Mouse (Mus musculus) lung, postnatal 0 days (tissue): ENCODE measurements around the gene Gm44503.

Experiments
- CTCF ChIP-seq: IDR thresholded peaks from 2 replicates; pipeline ENCODE4 v1.5.1; 2016; ENCODE audit warnings: antibody characterized with exemption, mild to moderate bottlenecking
- EP300 ChIP-seq: IDR thresholded peaks from 2 replicates; pipeline ENCODE4 v1.6.1; 2016; ENCODE audit warnings: antibody characterized with exemption, mild to moderate bottlenecking, control low read depth

DNA sequence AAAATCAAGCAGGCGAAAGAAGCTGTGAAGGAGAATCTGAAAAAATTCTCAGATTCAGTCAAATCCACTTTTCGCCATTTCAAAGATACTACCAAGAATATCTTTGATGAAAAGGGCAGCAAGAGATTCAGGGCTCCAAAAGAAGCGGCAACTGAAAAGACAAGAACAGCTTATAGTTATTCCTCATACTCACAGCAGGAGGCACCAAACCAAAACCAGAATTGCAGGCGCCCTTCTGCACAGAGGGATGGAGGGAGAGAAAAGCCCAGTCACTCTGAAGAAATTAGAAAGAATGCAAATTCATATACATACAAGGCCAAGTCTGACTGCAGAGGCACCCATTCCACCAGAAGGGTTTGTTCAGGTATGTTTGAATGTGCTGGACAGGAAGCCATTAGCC is 54.0 kb downstream of the Gm44503 start:
- peak; percentile 25; the same call in 1 of the 2 replicates for TF ChIP-seq CTCF
- TF ChIP-seq EP300, result no peak
